Mouse (Mus musculus) midbrain, embryonic 14.5 days (tissue): Measurements from ENCODE around the gene D430042O09Rik. TPM values are rescaled to one million over a fixed set of nuclear protein-coding genes. Genes with fewer than 3 reads are reported as not detected.

Source experiments
- ATAC-seq: fragments of 200-750 bp; cut with Nextera tagmentation; 2 replicates; pipeline ENCODE4 v1.8.0; 2017; ENCODE audit warnings: moderate number of reproducible peaks, moderate library complexity; ENCODE audit not compliant: low FRiP score, low TSS enrichment
- DNase-seq: peaks from one replicate; pipeline ENCODE4 v3.0.0-alpha.2; 2015
- H3K27ac ChIP-seq: fragments of 300-500 bp; sonication (generic); replicated peaks from 2 replicates; pipeline ENCODE4 v1.5.1; 2014; ENCODE audit warnings: mild to moderate bottlenecking, low read depth, low read length, moderate library complexity
- H3K27me3 ChIP-seq: fragments of 300-500 bp; sonication (generic); 2 replicates; pipeline ENCODE4 v1.6.1; 2014; ENCODE audit warnings: low read length, control low read depth, mixed read lengths; ENCODE audit not compliant: control insufficient read depth, insufficient read depth
- H3K36me3 ChIP-seq: fragments of 300-500 bp; sonication (generic); 2 replicates; pipeline ENCODE4 v1.6.1; 2014; ENCODE audit warnings: low read length, control low read depth; ENCODE audit not compliant: control insufficient read depth, insufficient read depth
- H3K4me1 ChIP-seq: fragments of 300-500 bp; sonication (generic); 2 replicates; pipeline ENCODE4 v1.6.1; 2014; ENCODE audit warnings: mild to moderate bottlenecking, antibody characterized with exemption, low read length, control low read depth; ENCODE audit not compliant: control insufficient read depth, insufficient read depth
- H3K4me2 ChIP-seq: fragments of 300-500 bp; sonication (generic); 2 replicates; pipeline ENCODE4 v1.6.1; 2014; ENCODE audit warnings: mild to moderate bottlenecking, low read length, moderate library complexity
- H3K4me3 ChIP-seq: fragments of 300-500 bp; sonication (generic); replicated peaks from 2 replicates; pipeline ENCODE4 v1.5.1; 2014; ENCODE audit warnings: low read depth, low read length
- H3K9ac ChIP-seq: fragments of 300-500 bp; sonication (generic); replicated peaks from 2 replicates; pipeline ENCODE4 v1.6.1; 2014; ENCODE audit warnings: mild to moderate bottlenecking, low read length, moderate library complexity
- H3K9me3 ChIP-seq: fragments of 300-500 bp; sonication (generic); 2 replicates; pipeline ENCODE4 v1.6.1; 2016; ENCODE audit warnings: low read length, control low read depth, mixed read lengths; ENCODE audit not compliant: control insufficient read depth
- WGBS: fragments of 180-500 bp; shearing (Covaris S2); extraction: QIAGEN DNeasy Blood & Tissue Kit; methylation state at CpG from one replicate; pipeline ENCODE4 v1.1.7; 2014; 5-methylcytosine and 5-hydroxymethylcytosine counted together
- polyA plus RNA-seq: library from polyadenylated mRNA; unstranded; fragments of >200 nt; fragmentation: Nextera tagmentation; extraction: Ambion mirVana; gene quantifications from 2 replicates; pipeline ENCODE4 v1.2.1, GENCODE M21; 2014

D430042O09Rik gene
- polyA plus RNA-seq, 1 experiment from 2014 or later: 8.7 TPM

DNA sequence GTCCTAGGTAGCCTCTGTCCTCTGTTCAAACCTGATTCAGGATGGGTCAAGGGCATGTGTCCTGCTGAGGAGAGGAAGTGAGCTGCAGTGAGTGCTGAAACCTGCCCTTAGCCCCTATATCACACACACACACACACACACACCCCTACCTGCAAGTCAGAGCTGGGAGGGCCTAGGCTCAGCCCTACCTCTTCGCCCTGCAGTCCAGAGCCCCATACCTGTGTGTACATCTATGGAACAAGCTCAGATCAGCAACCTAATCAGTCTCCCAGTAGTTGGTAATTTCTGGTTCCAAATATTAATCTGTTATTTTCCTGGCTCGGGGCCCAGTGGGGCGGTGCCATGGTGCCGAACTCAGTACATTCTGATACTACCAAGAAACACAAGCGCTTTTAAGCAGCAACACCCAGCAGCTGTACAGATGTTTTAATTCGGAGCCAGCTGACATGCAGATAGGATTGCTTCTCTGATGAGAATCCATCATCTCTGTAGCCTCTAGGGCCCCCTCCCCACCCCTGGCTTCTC, 166.3 kb downstream of the D430042O09Rik start:
- no peaks in the 10 kb centered on the region for H3K9me3 ChIP-seq
- H3K4me3 ChIP-seq: no peak overlapping the region
- H3K27me3 ChIP-seq: no peaks in the 10 kb centered on the region
- DNase-seq (no peak), ATAC-seq (no peak)
- H3K36me3 ChIP-seq: no peaks in the 10 kb centered on the region
- no peak overlapping the region for H3K9ac ChIP-seq
- no peak overlapping the region for H3K4me2 ChIP-seq
- no peak overlapping the region for H3K27ac ChIP-seq
- H3K4me1 ChIP-seq: peaks cover 20% of the 10 kb centered on the region
- WGBS: 95% methylated on average over 6 of the region's 6 CpGs

DNA sequence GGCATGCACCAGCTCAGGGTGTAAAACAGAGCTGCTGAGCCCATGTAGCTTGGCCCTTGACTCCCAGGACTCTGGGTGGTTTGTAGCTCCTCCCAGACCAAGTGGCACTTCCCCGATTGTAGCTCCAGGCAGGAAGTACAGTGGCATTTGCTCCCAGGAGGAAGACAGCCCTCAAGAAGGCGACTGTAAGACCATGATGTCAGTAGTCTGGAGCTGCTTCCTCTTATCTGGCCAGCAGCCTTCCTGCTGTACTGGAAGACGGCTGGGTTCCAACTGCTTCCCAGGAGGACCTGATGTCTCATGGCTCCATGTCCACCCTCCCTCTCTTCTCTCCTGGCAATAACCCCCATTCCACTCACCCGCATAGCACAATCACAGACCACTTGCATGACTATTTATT, 170.4 kb downstream of the D430042O09Rik start:
- Histone ChIP-seq H3K4me2 (no peak overlapping the region), H3K4me3 (no peak overlapping the region), H3K9me3 (no peaks in the 10 kb centered on the region), H3K27me3 (no peaks in the 10 kb centered on the region), H3K36me3 (no peaks in the 10 kb centered on the region), H3K4me1 (no peaks in the 10 kb centered on the region), H3K27ac (no peak overlapping the region), H3K9ac (no peak overlapping the region)
- DNase-seq: no peak
- no peak for ATAC-seq
- WGBS: 89% methylated on average over 4 of the region's 4 CpGs

GRCm38 (mm10) chr7:125883232-125883631, 175.5 kb downstream of the D430042O09Rik start:
- Histone ChIP-seq H3K9ac (no peak overlapping the region), H3K36me3 (no peaks in the 10 kb centered on the region), H3K27ac (no peak overlapping the region), H3K4me3 (no peak overlapping the region), H3K9me3 (no peaks in the 10 kb centered on the region), H3K27me3 (no peaks in the 10 kb centered on the region), H3K4me1 (peaks cover 5% of the 10 kb centered on the region; the same call in 1 of the 2 replicates), H3K4me2 (no peak overlapping the region)
- ATAC-seq (no peak), DNase-seq (no peak)
- WGBS: 82% methylated on average over 2 of the region's 2 CpGs

DNA sequence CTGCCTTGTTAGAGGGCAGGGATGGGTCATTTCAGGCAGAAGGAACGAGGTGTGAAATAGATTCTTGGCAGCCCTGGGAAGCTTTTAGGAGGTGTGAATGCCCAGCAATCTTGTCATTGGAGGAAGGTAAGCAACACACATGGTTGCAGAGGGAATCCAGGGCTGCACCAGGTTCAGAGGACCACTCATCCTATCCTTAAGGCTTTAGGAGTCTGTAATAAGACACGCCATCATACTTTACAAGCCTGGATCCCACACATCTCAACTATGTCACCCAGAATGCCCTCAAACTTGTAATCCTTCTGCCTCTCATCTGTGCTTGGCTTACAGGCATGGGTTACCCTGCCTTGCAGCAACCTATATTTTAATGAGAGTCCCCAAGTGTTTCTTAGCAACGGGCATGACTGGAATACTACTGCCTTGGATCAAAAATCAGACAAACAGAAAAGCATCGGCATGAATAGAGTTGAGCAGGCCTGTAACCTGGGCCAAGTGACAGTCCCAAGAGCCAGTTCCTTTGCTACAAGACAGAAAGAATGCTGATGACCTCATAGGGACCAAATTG, 178.5 kb downstream of the D430042O09Rik start:
- no peak overlapping the region for H3K9ac ChIP-seq
- no peak overlapping the region for H3K4me2 ChIP-seq
- peaks cover 7% of the 10 kb centered on the region; the same call in 1 of the 2 replicates for H3K4me1 ChIP-seq
- ATAC-seq (no peak), DNase-seq (peak; percentile 32)
- no peak overlapping the region for H3K27ac ChIP-seq
- WGBS: 60% methylated on average over 4 of the region's 4 CpGs
- H3K36me3 ChIP-seq: no peaks in the 10 kb centered on the region
- H3K9me3 ChIP-seq: no peaks in the 10 kb centered on the region
- H3K4me3 ChIP-seq: no peak overlapping the region
- H3K27me3 ChIP-seq: no peaks in the 10 kb centered on the region

- Histone ChIP-seq H3K4me2 (no peak overlapping the region), H3K4me3 (no peak overlapping the region), H3K9me3 (no peaks in the 10 kb centered on the region), H3K27me3 (no peaks in the 10 kb centered on the region), H3K36me3 (no peaks in the 10 kb centered on the region), H3K4me1 (peaks cover 7% of the 10 kb centered on the region; the same call in 1 of the 2 replicates), H3K27ac (no peak overlapping the region), H3K9ac (no peak overlapping the region)
- ATAC-seq: no peak
- no peak for DNase-seq
- 71% methylated on average over 4 of the region's 4 CpGs for WGBS
Measured at GRCm38 (mm10) chr7:125887124-125887523, 179.4 kb downstream of the D430042O09Rik start.

DNA sequence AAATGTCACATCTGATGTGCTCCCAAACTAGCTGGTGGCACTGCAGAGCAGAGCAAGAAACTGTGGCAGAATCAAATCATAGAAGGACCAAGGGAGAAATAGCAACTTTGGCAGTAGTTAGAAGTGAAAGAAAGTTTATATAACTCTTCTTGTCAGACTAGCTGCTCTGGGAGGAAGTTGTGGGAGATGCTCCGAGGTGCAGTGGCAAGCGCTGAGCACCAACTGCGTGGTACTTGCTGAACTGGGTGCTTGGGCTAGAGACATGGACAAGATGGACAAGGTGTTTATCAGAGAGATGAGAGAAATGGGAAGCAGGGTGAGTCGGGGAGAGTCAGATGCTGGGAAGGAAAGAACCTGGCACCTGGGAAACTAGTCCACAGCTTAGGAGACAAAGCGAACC, 180.1 kb downstream of the D430042O09Rik start:
- peaks cover 7% of the 10 kb centered on the region; the same call in 1 of the 2 replicates for H3K4me1 ChIP-seq
- H3K4me2 ChIP-seq: no peak overlapping the region
- 92% methylated on average over 5 of the region's 5 CpGs for WGBS
- no peak overlapping the region for H3K9ac ChIP-seq
- H3K36me3 ChIP-seq: no peaks in the 10 kb centered on the region
- H3K4me3 ChIP-seq: no peak overlapping the region
- no peak overlapping the region for H3K27ac ChIP-seq
- H3K9me3 ChIP-seq: no peaks in the 10 kb centered on the region
- DNase-seq: no peak
- no peaks in the 10 kb centered on the region for H3K27me3 ChIP-seq
- ATAC-seq: no peak

- no peak overlapping the region for H3K9ac ChIP-seq
- H3K9me3 ChIP-seq: no peaks in the 10 kb centered on the region
- 59% methylated on average over 12 of the region's 12 CpGs for WGBS
- no peak overlapping the region for H3K4me2 ChIP-seq
- H3K27me3 ChIP-seq: no peaks in the 10 kb centered on the region
- no peak for ATAC-seq
- peak; percentile 43 for DNase-seq
- no peaks in the 10 kb centered on the region for H3K36me3 ChIP-seq
- peaks cover 7% of the 10 kb centered on the region; the same call in 1 of the 2 replicates for H3K4me1 ChIP-seq
- H3K4me3 ChIP-seq: no peak overlapping the region
- H3K27ac ChIP-seq: no peak overlapping the region
Measured at GRCm38 (mm10) chr7:125888373-125888772, 180.7 kb downstream of the D430042O09Rik start.

DNA sequence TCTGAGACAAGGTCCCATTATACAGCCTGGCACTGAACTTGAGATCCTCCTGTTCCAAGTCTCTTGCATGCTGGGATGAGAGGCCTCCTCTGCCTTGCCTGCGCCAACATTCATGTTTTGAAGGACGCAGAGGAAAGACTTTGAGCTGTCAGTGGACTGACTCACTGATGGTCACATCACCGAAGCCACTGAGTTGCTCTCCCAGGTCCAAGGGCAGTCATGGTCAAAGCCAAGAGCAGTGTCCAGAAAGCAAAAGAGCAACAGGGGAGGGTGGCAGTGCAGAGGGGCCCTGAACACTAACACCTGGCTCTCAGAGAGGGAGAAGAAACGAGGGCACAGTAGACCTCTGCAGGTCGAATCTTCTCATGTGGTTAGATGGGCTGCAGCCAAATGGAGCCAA, 185.9 kb downstream of the D430042O09Rik start:
- H3K36me3 ChIP-seq: no peaks in the 10 kb centered on the region
- DNase-seq (no peak), ATAC-seq (no peak)
- H3K4me1 ChIP-seq: no peaks in the 10 kb centered on the region
- H3K9ac ChIP-seq: no peak overlapping the region
- H3K4me2 ChIP-seq: no peak overlapping the region
- H3K27ac ChIP-seq: no peak overlapping the region
- no peak overlapping the region for H3K4me3 ChIP-seq
- H3K27me3 ChIP-seq: no peaks in the 10 kb centered on the region
- no peaks in the 10 kb centered on the region for H3K9me3 ChIP-seq
- 97% methylated on average over 5 of the region's 5 CpGs for WGBS

DNA sequence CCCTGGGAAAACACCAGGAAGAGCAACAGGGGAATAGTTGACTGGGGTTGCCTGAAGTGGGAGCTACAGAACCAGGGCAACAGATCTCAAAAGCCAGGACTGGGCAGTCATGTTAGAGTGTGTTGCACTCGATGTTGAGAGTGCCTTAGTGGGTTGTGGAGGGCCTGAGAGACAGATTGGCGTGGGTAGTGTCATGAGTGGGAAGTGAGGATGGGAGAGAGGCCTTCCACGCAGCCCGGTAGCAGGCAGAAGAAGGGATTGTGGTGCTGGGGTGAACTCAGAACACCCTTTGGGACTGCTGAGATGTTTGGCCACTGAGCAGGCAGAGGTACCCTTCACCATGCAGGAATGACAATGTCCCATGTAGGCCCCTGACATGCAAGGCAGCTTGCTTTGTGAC, 189.4 kb downstream of the D430042O09Rik start:
- no peak overlapping the region for H3K9ac ChIP-seq
- ATAC-seq (no peak), DNase-seq (no peak)
- H3K4me1 ChIP-seq: no peaks in the 10 kb centered on the region; the same call in 1 of the 2 replicates
- no peak overlapping the region for H3K27ac ChIP-seq
- WGBS: 81% methylated on average over 4 of the region's 4 CpGs
- no peak overlapping the region for H3K4me3 ChIP-seq
- no peaks in the 10 kb centered on the region for H3K36me3 ChIP-seq
- H3K4me2 ChIP-seq: no peak overlapping the region
- no peaks in the 10 kb centered on the region for H3K27me3 ChIP-seq
- no peaks in the 10 kb centered on the region for H3K9me3 ChIP-seq
